Mouse (Mus musculus): ENCODE results near the gene Clstn1. TPM values are rescaled to one million over a fixed set of nuclear protein-coding genes. Genes with fewer than 3 reads are reported as not detected.
A peak's percentile ranks its signal among the peaks of the same experiment; 100 is the strongest.

Gene Clstn1
- polyA plus RNA-seq, 1 experiment from 2014 or later, result 7.8 TPM

- H3K4me1 ChIP-seq (replicated peaks; ENCODE audit: control insufficient read depth, insufficient read depth, low read length), result peaks cover 7% of the 10 kb centered on the region; the same call in 1 of the 2 replicates
- H3K9ac ChIP-seq (ENCODE audit: low read depth, low read length), result no peak overlapping the region
- 60% methylated on average over 8 of the region's 8 CpGs for WGBS
- ATAC-seq (replicated peaks; ENCODE audit: low FRiP score) (no peak), DNase-seq (ENCODE audit: low spot score) (no peak)
- no peaks in the 10 kb centered on the region for H3K9me3 ChIP-seq (ENCODE audit: control insufficient read depth, low read length)
- H3K27ac ChIP-seq (ENCODE audit: low read depth, low read length), result no peak overlapping the region
- no peak overlapping the region for H3K4me3 ChIP-seq (ENCODE audit: low read depth, low read length)
- H3K4me2 ChIP-seq, result no peak overlapping the region
- peaks cover 7% of the 10 kb centered on the region; the same call in 1 of the 2 replicates for H3K36me3 ChIP-seq (ENCODE audit: control insufficient read depth, insufficient read depth, low read length)
- no peaks in the 10 kb centered on the region for H3K27me3 ChIP-seq (replicated peaks; ENCODE audit: control insufficient read depth, insufficient read depth, low read length)
Observed at GRCm38 (mm10) chr4:149641400-149641799, 55.1 kb downstream of the Clstn1 start.

- no peaks in the 10 kb centered on the region for H3K27me3 ChIP-seq (replicated peaks; ENCODE audit: control insufficient read depth, insufficient read depth, low read length)
- no peaks in the 10 kb centered on the region for H3K9me3 ChIP-seq (ENCODE audit: control insufficient read depth, low read length)
- no peak for ATAC-seq (replicated peaks; ENCODE audit: low FRiP score)
- no peak overlapping the region for H3K4me2 ChIP-seq
- H3K27ac ChIP-seq (ENCODE audit: low read depth, low read length), result no peak overlapping the region
- WGBS, result 83% methylated on average over 5 of the region's 5 CpGs
- H3K4me1 ChIP-seq (replicated peaks; ENCODE audit: control insufficient read depth, insufficient read depth, low read length), result peaks cover 7% of the 10 kb centered on the region; the same call in 1 of the 2 replicates
- no peak overlapping the region for H3K9ac ChIP-seq (ENCODE audit: low read depth, low read length)
- H3K4me3 ChIP-seq (ENCODE audit: low read depth, low read length), result no peak overlapping the region
- no peak for DNase-seq (ENCODE audit: low spot score)
- peaks cover 7% of the 10 kb centered on the region; the same call in 1 of the 2 replicates for H3K36me3 ChIP-seq (ENCODE audit: control insufficient read depth, insufficient read depth, low read length)
Observed at GRCm38 (mm10) chr4:149641956-149642355, 55.7 kb downstream of the Clstn1 start.

- Histone ChIP-seq H3K4me3 (ENCODE audit: low read depth, low read length) (no peak overlapping the region), H3K27ac (ENCODE audit: low read depth, low read length) (no peak overlapping the region), H3K9ac (ENCODE audit: low read depth, low read length) (no peak overlapping the region), H3K4me2 (no peak overlapping the region), H3K4me1 (replicated peaks; ENCODE audit: control insufficient read depth, insufficient read depth, low read length) (peaks cover 16% of the 10 kb centered on the region), H3K27me3 (replicated peaks; ENCODE audit: control insufficient read depth, insufficient read depth, low read length) (no peaks in the 10 kb centered on the region), H3K9me3 (ENCODE audit: control insufficient read depth, low read length) (no peaks in the 10 kb centered on the region), H3K36me3 (ENCODE audit: control insufficient read depth, insufficient read depth, low read length) (peaks cover 10% of the 10 kb centered on the region; the same call in 1 of the 2 replicates)
- 92% methylated on average over 9 of the region's 9 CpGs for WGBS
- ATAC-seq (replicated peaks; ENCODE audit: low FRiP score) (no peak), DNase-seq (ENCODE audit: low spot score) (no peak)
Observed at GRCm38 (mm10) chr4:149645761-149646160, 59.5 kb downstream of the Clstn1 start.

GRCm38 (mm10) chr4:149648031-149648805, 62.0 kb downstream of the Clstn1 start:
- Histone ChIP-seq H3K4me1 (replicated peaks; ENCODE audit: control insufficient read depth, insufficient read depth, low read length) (peaks cover 11% of the 10 kb centered on the region), H3K4me3 (ENCODE audit: low read depth, low read length) (no peak overlapping the region), H3K9ac (ENCODE audit: low read depth, low read length) (peak overlapping the region; percentile 46; the same call in 1 of the 2 replicates), H3K9me3 (ENCODE audit: control insufficient read depth, low read length) (no peaks in the 10 kb centered on the region), H3K36me3 (ENCODE audit: control insufficient read depth, insufficient read depth, low read length) (peaks cover 10% of the 10 kb centered on the region; the same call in 1 of the 2 replicates), H3K27ac (ENCODE audit: low read depth, low read length) (no peak overlapping the region; the same call in 1 of the 2 replicates), H3K4me2 (no peak overlapping the region), H3K27me3 (replicated peaks; ENCODE audit: control insufficient read depth, insufficient read depth, low read length) (no peaks in the 10 kb centered on the region)
- no peak for ATAC-seq (replicated peaks; ENCODE audit: low FRiP score)
- DNase-seq (ENCODE audit: low spot score), result no peak
- 68% methylated on average over 20 of the region's 20 CpGs for WGBS

- DNase-seq (ENCODE audit: low spot score), result no peak
- peaks cover 13% of the 10 kb centered on the region for H3K4me1 ChIP-seq (replicated peaks; ENCODE audit: control insufficient read depth, insufficient read depth, low read length)
- H3K9ac ChIP-seq (ENCODE audit: low read depth, low read length), result no peak overlapping the region
- no peak overlapping the region for H3K27ac ChIP-seq (ENCODE audit: low read depth, low read length)
- 67% methylated on average over 24 of the region's 24 CpGs for WGBS
- ATAC-seq (replicated peaks; ENCODE audit: low FRiP score), result 0 out of 2 replicates have a peak, but pooled peaks have one; percentile 22
- H3K4me3 ChIP-seq (ENCODE audit: low read depth, low read length), result no peak overlapping the region
- H3K9me3 ChIP-seq (ENCODE audit: control insufficient read depth, low read length), result no peaks in the 10 kb centered on the region
- no peaks in the 10 kb centered on the region for H3K27me3 ChIP-seq (replicated peaks; ENCODE audit: control insufficient read depth, insufficient read depth, low read length)
- H3K4me2 ChIP-seq, result no peak overlapping the region
- peaks cover 7% of the 10 kb centered on the region; the same call in 1 of the 2 replicates for H3K36me3 ChIP-seq (ENCODE audit: control insufficient read depth, insufficient read depth, low read length)
Observed at GRCm38 (mm10) chr4:149650493-149651193, 64.4 kb downstream of the Clstn1 start.

GRCm38 (mm10) chr4:149654232-149654631, 68.0 kb downstream of the Clstn1 start:
- Histone ChIP-seq H3K4me2 (no peak overlapping the region), H3K36me3 (ENCODE audit: control insufficient read depth, insufficient read depth, low read length) (peaks cover 3% of the 10 kb centered on the region; the same call in 1 of the 2 replicates), H3K9me3 (ENCODE audit: control insufficient read depth, low read length) (no peaks in the 10 kb centered on the region), H3K4me3 (ENCODE audit: low read depth, low read length) (no peak overlapping the region), H3K27me3 (replicated peaks; ENCODE audit: control insufficient read depth, insufficient read depth, low read length) (no peaks in the 10 kb centered on the region), H3K27ac (ENCODE audit: low read depth, low read length) (no peak overlapping the region), H3K4me1 (replicated peaks; ENCODE audit: control insufficient read depth, insufficient read depth, low read length) (0 out of 2 replicates have a peak, but pooled peaks cover 2% of the 10 kb centered on the region), H3K9ac (ENCODE audit: low read depth, low read length) (no peak overlapping the region)
- DNase-seq (ENCODE audit: low spot score), result no peak
- no peak for ATAC-seq (replicated peaks; ENCODE audit: low FRiP score)
- WGBS, result 92% methylated on average over 4 of the region's 4 CpGs

- DNase-seq (ENCODE audit: low spot score) (no peak), ATAC-seq (replicated peaks; ENCODE audit: low FRiP score) (no peak)
- peaks cover 15% of the 10 kb centered on the region for H3K4me1 ChIP-seq (replicated peaks; ENCODE audit: control insufficient read depth, insufficient read depth, low read length)
- H3K4me3 ChIP-seq (ENCODE audit: low read depth, low read length), result no peak overlapping the region
- 0 out of 2 replicates have a peak, but pooled peaks cover 3% of the 10 kb centered on the region for H3K36me3 ChIP-seq (ENCODE audit: control insufficient read depth, insufficient read depth, low read length)
- 66% methylated on average over 11 of the region's 11 CpGs for WGBS
- no peak overlapping the region for H3K9ac ChIP-seq (ENCODE audit: low read depth, low read length)
- H3K27ac ChIP-seq (ENCODE audit: low read depth, low read length), result no peak overlapping the region
- no peaks in the 10 kb centered on the region for H3K27me3 ChIP-seq (replicated peaks; ENCODE audit: control insufficient read depth, insufficient read depth, low read length)
- no peaks in the 10 kb centered on the region for H3K9me3 ChIP-seq (ENCODE audit: control insufficient read depth, low read length)
- H3K4me2 ChIP-seq, result no peak overlapping the region
Observed at GRCm38 (mm10) chr4:149657858-149658416, 71.7 kb downstream of the Clstn1 start.

GRCm38 (mm10) chr4:149659495-149660116, 73.3 kb downstream of the Clstn1 start:
- DNase-seq (ENCODE audit: low spot score), result no peak
- H3K4me3 ChIP-seq (ENCODE audit: low read depth, low read length), result no peak overlapping the region
- H3K4me2 ChIP-seq, result peak overlapping the region; percentile 31
- no peak overlapping the region for H3K27ac ChIP-seq (ENCODE audit: low read depth, low read length)
- 0 out of 2 replicates have a peak overlapping the region, but pooled peaks have one; percentile 34 for H3K9ac ChIP-seq (ENCODE audit: low read depth, low read length)
- peaks cover 23% of the 10 kb centered on the region for H3K4me1 ChIP-seq (replicated peaks; ENCODE audit: control insufficient read depth, insufficient read depth, low read length)
- WGBS, result 74% methylated on average over 25 of the region's 25 CpGs
- ATAC-seq (replicated peaks; ENCODE audit: low FRiP score), result no peak
- H3K36me3 ChIP-seq (ENCODE audit: control insufficient read depth, insufficient read depth, low read length), result 0 out of 2 replicates have a peak, but pooled peaks cover 3% of the 10 kb centered on the region
- H3K27me3 ChIP-seq (replicated peaks; ENCODE audit: control insufficient read depth, insufficient read depth, low read length), result no peaks in the 10 kb centered on the region
- H3K9me3 ChIP-seq (ENCODE audit: control insufficient read depth, low read length), result no peaks in the 10 kb centered on the region

Measured in liver, embryonic 11.5 days (tissue).